Mouse (Mus musculus) heart, adult 2 months (tissue): ENCODE measurements around the gene Kif13a. TPM values are rescaled to one million over a fixed set of nuclear protein-coding genes. Genes with fewer than 3 reads are reported as not detected.

Experiments used
- DNase-seq, 2 experiments: peaks; one replicate each; pipeline ENCODE4 v3.0.0; 2021
- H3K27ac ChIP-seq: fragments of 200-600 bp; 2 replicates; pipeline ENCODE4 v1.8.1; 2022
- H3K27me3 ChIP-seq: fragments of 200-500 bp; 2 replicates; pipeline ENCODE4 v1.6.1; 2012; ENCODE audit warnings: mild to moderate bottlenecking, low read length, inconsistent platforms, mixed read lengths; ENCODE audit not compliant: control insufficient read depth, insufficient read depth
- H3K36me3 ChIP-seq: fragments of 200-500 bp; 2 replicates; pipeline ENCODE4 v1.6.1; 2012; ENCODE audit warnings: low read length, inconsistent platforms; ENCODE audit not compliant: control insufficient read depth, insufficient read depth
- H3K4me1 ChIP-seq: fragments of 200-500 bp; 2 replicates; pipeline ENCODE4 v1.6.1; 2011; ENCODE audit warnings: low read length; ENCODE audit not compliant: control insufficient read depth, insufficient read depth
- H3K4me3 ChIP-seq: fragments of 200-600 bp; 2 replicates; pipeline ENCODE4 v1.8.1; 2022
- H3K79me2 ChIP-seq: fragments of 200-500 bp; replicated peaks from 2 replicates; pipeline ENCODE4 v1.6.1; 2012; ENCODE audit warnings: mild to moderate bottlenecking, inconsistent platforms, low read length, moderate library complexity, mixed read lengths; ENCODE audit not compliant: control insufficient read depth, insufficient read depth
- H3K9ac ChIP-seq: fragments of 200-500 bp; 2 replicates; pipeline ENCODE4 v1.6.1; 2012; ENCODE audit warnings: low read depth, mild to moderate bottlenecking, control low read depth, inconsistent platforms, low read length, mixed read lengths
- CTCF ChIP-seq: fragments of 200-600 bp; IDR thresholded peaks from 2 replicates; pipeline ENCODE4 v1.8.1; 2022; ENCODE audit warnings: antibody characterized with exemption, mild to moderate bottlenecking, moderate library complexity
- EP300 ChIP-seq: fragments of 200-500 bp; IDR thresholded peaks from 2 replicates; pipeline ENCODE4 v1.6.1; 2011; ENCODE audit warnings: low read depth, low read length, control low read depth; ENCODE audit not compliant: insufficient read depth
- POLR2A ChIP-seq: fragments of 200-500 bp; IDR thresholded peaks from 2 replicates; pipeline ENCODE4 v1.6.1; 2011; ENCODE audit warnings: mild to moderate bottlenecking, low read depth, low read length, control low read depth; ENCODE audit not compliant: insufficient read depth
- WGBS: fragments of 180-500 bp; shearing (Covaris S2); methylation state at CpG from one replicate; pipeline ENCODE4 v1.1.7; 2018; 5-methylcytosine and 5-hydroxymethylcytosine counted together
- intact Hi-C: fragments of 180-260 bp; cut with DNase I; formaldehyde crosslinking; loops from one replicate; pipeline ENCODE4 v1.15.1; 2025
- polyA plus RNA-seq: library from polyadenylated mRNA; depleted of rRNA; stranded (reverse); fragments of >200 nt; gene quantifications from 2 replicates; pipeline ENCODE4 v1.2.3, GENCODE M21; 2012
- total RNA-seq, 2 experiments: library from RNA; stranded (reverse); gene quantifications; 2 replicates each; pipeline ENCODE4 v1.2.3; 2021

The Kif13a gene
- total and polyA plus RNA-seq, 3 experiments: 49.8 to 113 (median 108) TPM

DNA sequence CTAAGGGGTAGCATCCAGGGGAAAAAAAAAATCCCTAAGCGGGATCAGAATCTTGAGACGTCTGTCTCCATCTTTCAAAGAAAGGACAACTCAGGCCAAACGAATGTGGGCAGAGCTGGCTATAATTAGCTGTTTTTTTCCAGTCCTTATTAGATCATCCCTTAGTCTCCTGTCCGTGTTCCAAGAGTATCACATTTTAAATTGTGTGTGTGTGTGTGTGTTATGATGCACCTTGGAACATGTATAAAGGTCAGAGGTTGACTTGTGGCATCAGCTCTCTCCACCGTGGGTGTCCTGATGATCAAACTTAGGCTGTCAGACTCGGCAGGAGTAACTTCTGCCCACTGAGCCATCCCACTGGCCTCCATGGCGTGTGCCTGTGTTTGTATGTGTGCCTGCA is 190.2 kb downstream of the Kif13a start:
- intact Hi-C loops: no loop called here
- H3K9ac ChIP-seq: no peak overlapping the region
- 65% methylated on average over 7 of the region's 7 CpGs for WGBS
- no peaks in the 10 kb centered on the region; the same call in 1 of the 2 replicates for H3K36me3 ChIP-seq
- TF ChIP-seq POLR2A: no peak
- TF ChIP-seq CTCF: no peak
- TF ChIP-seq EP300: no peak
- H3K4me3 ChIP-seq: no peak overlapping the region
- no peaks in the 10 kb centered on the region for H3K27me3 ChIP-seq
- peaks cover 6% of the 10 kb centered on the region for H3K4me1 ChIP-seq
- no peak for DNase-seq
- H3K27ac ChIP-seq: no peak overlapping the region
- H3K79me2 ChIP-seq: no peaks in the 10 kb centered on the region

DNA sequence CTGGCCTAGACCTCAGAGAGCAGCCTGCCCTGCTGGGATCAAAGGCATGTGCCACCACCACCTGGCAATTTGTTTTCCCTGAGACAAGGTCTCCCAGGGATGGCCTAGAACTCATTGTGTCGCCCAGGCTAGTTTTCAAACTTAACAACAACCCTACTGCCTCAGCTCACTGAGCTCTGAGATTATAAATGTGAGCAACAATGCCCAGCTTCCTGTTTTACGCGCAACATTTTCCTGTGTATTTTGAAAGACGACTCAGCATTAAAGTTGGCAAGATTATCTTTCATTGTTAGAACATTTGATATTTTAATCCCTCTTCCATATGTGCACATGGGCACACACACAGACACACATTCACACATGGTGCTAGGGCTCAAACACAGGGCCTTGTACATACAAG is 192.2 kb downstream of the Kif13a start:
- no peak for DNase-seq
- WGBS: 58% methylated on average over 4 of the region's 4 CpGs
- Histone ChIP-seq H3K79me2 (no peaks in the 10 kb centered on the region), H3K4me3 (no peak overlapping the region), H3K36me3 (no peaks in the 10 kb centered on the region; the same call in 1 of the 2 replicates), H3K27me3 (no peaks in the 10 kb centered on the region), H3K4me1 (peaks cover 6% of the 10 kb centered on the region; the same call in 1 of the 2 replicates), H3K27ac (no peak overlapping the region), H3K9ac (no peak overlapping the region)
- intact Hi-C loops: no loop called here
- no peak for TF ChIP-seq POLR2A
- TF ChIP-seq EP300: no peak
- TF ChIP-seq CTCF: no peak

GRCm38 (mm10) chr13:46736479-46736865 is 193.2 kb downstream of the Kif13a start:
- DNase-seq: peak in 1 of 2 experiments; percentile 51
- intact Hi-C loops: no loop called here
- Histone ChIP-seq H3K27ac (peak overlapping the region; percentile 58), H3K27me3 (no peaks in the 10 kb centered on the region), H3K9ac (peak overlapping the region; percentile 70), H3K36me3 (no peaks in the 10 kb centered on the region; the same call in 1 of the 2 replicates), H3K4me1 (peaks cover 4% of the 10 kb centered on the region; the same call in 1 of the 2 replicates), H3K79me2 (no peaks in the 10 kb centered on the region), H3K4me3 (peak overlapping the region; percentile 66)
- 1% methylated on average over 12 of the region's 12 CpGs for WGBS
- no peak for TF ChIP-seq EP300
- no peak for TF ChIP-seq POLR2A
- TF ChIP-seq CTCF: no peak

- peak overlapping the region; percentile 58 for H3K27ac ChIP-seq
- H3K36me3 ChIP-seq: no peaks in the 10 kb centered on the region; the same call in 1 of the 2 replicates
- TF ChIP-seq EP300: no peak
- peak; percentile 42; the same call in 1 of the 2 replicates for TF ChIP-seq CTCF
- peak; percentile 48 for TF ChIP-seq POLR2A
Measured at GRCm38 (mm10) chr13:46735808-46736478, 193.7 kb downstream of the Kif13a start.

GRCm38 (mm10) chr13:46735219-46735807 is 194.4 kb downstream of the Kif13a start:
- 22% methylated on average over 11 of the region's 11 CpGs for WGBS
- DNase-seq: no peak

More at GRCm38 (mm10) chr13:46735808-46736478, 193.7 kb downstream of the Kif13a start:
- under 1% methylated on average over 20 of the region's 20 CpGs for WGBS
- Histone ChIP-seq H3K4me1 (peaks cover 4% of the 10 kb centered on the region; the same call in 1 of the 2 replicates), H3K9ac (peak overlapping the region; percentile 70), H3K27me3 (no peaks in the 10 kb centered on the region), H3K4me3 (peak overlapping the region; percentile 66), H3K79me2 (no peaks in the 10 kb centered on the region)
- intact Hi-C loops: no loop called here
- peak; percentile 71 to 79 for DNase-seq

GRCm38 (mm10) chr13:46729998-46730397 is 199.7 kb downstream of the Kif13a start:
- Histone ChIP-seq H3K4me1 (peaks cover 5% of the 10 kb centered on the region), H3K4me3 (no peak overlapping the region), H3K79me2 (0 out of 2 replicates have a peak, but pooled peaks cover 2% of the 10 kb centered on the region), H3K27me3 (no peaks in the 10 kb centered on the region), H3K36me3 (peaks cover 6% of the 10 kb centered on the region), H3K27ac (no peak overlapping the region), H3K9ac (no peak overlapping the region)
- no peak for TF ChIP-seq CTCF
- no peak for TF ChIP-seq EP300
- TF ChIP-seq POLR2A: no peak
- no peak for DNase-seq
- intact Hi-C loops: loop anchor here (5.0 to 10.0 kb wide), 2 partner anchors 58 to 315 kb away; partner anchors contain the start of genes Kdm1b and Tpmt
- WGBS: 48% methylated on average over 2 of the region's 2 CpGs

More at GRCm38 (mm10) chr13:46735219-46735807, 194.4 kb downstream of the Kif13a start:
- Histone ChIP-seq H3K79me2 (no peaks in the 10 kb centered on the region), H3K27me3 (no peaks in the 10 kb centered on the region), H3K4me1 (peaks cover 4% of the 10 kb centered on the region; the same call in 1 of the 2 replicates), H3K36me3 (no peaks in the 10 kb centered on the region; the same call in 1 of the 2 replicates), H3K9ac (peak overlapping the region; percentile 70), H3K27ac (peak overlapping the region; percentile 58), H3K4me3 (peak overlapping the region; percentile 66)
- intact Hi-C loops: no loop called here
- TF ChIP-seq EP300 (no peak), CTCF (no peak), POLR2A (no peak)
